Mouse (Mus musculus): ENCODE measurements around the gene Slc25a33.
"Not testable (repeated sequence)": the region's sequence is repeated elsewhere in the genome, so short reads cannot be mapped to it uniquely, and the experiment has no call there.

Slc25a33 gene

DNA sequence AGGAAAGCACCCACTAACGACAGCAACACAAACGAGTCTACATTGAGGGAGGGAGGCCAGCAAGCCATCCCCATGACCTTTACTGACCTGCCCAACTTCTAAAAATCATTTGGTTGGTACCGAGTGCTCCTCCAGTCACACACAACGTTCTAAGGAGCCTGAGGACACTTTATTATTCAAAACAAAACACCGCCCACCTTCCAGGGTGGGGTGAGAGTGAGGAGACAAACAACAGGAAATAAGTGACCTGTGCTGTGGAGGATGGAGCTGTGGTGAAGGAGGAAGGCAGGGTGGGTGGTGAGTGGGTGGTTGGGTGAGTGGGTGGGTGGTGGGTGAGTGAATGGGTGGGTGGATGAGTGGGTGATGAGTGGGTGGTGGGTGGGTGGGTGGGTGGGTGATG is 14.6 kb downstream of the Slc25a33 start:
- no peak for DNase-seq (ENCODE audit: low read depth, low spot score)

DNA sequence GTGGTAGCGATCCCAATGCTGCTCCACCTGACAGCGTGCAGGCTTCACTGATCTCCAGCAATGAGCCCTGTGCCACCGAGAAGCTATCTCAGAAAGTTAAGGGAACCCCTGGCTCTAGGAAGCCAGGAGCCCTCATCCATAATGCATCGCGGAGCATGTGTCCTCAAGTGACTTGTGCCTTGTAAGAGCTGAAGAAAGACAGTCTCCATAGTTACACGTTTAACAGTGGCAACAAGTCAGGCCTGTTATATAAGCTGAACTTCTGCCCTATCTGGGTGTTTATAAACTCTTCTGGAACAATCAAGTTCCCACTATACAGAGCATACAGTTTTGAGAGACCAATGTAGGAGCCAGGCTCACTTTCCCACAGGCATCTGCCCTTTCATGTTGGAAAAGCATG is 15.7 kb downstream of the Slc25a33 start:
- DNase-seq (ENCODE audit: low read depth, low spot score), result no peak

DNA sequence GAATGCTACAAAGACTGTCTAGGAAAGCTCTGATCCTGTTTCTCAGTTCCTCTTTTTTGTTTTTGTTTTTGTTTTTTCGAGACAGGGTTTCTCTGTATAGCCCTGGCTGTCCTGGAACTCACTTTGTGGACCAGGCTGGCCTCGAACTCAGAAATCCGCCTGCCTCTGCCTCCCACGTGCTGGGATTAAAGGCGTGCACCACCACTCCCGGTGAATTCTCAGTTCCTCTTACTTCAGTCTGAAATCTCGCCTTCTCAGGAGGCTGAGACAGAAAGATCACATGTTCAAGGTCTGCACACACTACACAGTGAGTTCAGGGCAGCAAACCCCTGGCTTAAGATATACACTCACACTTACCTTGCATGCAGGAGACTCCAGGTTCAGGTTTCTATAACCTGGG is 17.5 kb downstream of the Slc25a33 start:
- DNase-seq (ENCODE audit: low read depth, low spot score), result not testable (repeated sequence)

DNA sequence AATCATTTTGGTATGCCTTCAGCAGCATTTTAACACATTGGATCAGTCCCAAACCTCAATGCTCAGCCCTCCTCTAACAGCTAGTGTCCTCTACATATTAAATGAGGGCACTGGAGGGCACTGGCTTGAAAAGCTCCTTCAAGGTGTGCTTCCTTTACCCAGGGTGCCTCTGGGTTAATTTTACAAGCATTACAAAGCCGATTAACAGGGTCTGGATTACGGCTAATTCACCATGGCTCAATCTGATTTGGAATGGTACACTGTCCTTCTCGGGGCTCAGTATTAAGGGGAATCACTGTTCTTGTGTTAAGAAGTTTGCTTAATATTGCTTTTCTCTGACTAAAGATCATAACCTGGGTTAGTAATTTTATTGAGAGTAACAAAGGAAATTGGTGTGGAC is 21.2 kb downstream of the Slc25a33 start:
- no peak for DNase-seq (ENCODE audit: low read depth, low spot score)

DNA sequence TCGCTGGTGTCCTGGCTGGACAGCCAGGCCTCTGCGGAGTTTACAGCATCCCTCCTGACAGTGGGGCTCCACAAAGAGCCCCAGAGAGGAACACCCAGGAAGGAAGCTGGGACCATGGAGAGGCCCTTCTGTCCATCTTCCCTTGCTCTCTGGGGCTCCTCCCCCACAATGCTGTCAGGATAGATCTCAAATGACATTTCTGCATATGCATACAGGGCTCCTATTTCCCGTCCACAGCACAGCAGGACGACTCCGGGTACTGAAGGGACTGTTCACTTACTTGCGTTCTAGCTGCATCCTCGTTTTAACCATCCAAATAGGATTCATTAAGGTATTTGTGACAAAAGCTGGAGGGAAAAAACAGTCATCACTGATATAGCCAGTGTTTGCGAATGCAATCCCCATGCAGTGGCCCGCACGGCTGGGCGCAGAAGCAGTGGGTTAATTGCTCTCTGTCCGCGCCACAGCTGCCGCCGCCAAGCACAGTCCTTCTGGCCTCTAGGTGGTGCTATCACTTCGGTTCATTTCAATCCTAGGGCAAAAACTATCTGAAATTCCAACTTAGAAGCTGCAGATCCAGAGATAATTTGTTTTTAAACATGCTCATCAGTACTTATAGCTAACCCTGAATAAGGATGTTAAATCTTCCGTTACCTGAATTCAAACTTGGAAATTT is 21.8 kb downstream of the Slc25a33 start:
- DNase-seq (ENCODE audit: low read depth, low spot score), result peak; percentile 78

DNA sequence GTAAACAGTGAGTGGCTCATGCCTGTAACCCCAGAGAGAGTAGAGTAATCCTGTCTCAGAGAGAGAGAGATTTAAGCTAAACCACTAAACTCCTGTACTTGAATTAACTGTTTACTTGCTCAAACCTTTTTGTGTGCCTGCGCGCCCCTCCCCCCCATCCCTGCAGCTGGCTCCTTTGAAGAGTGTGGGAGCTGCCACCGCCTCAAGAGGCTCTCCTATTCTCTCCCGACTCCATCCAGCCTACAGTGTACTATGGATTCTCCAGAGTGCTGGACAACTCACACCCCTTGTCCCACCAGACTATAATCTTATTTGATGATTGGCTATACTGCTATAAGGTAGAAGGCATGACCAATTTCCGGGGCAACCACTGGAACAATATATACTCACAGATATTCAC is 23.4 kb downstream of the Slc25a33 start:
- peak; percentile 47 for DNase-seq (ENCODE audit: low read depth, low spot score)

DNA sequence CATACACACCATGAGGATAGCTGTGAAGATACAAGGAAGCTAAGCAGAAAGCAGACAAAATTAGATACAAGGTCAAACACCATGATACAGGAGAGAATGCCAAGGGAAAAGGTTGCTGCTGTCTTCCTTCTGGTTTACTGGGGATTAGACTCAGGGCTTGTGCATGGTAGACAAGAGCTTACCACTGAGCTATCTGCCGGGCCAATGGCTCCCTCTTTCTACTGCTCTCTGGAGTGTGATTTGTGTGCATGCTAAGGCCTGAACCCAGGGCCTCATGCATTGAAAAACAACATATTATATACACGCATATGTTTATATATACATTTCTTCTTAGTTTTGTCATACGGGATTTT is 24.4 kb downstream of the Slc25a33 start:
- DNase-seq (ENCODE audit: low read depth, low spot score), result not testable (repeated sequence)

DNA sequence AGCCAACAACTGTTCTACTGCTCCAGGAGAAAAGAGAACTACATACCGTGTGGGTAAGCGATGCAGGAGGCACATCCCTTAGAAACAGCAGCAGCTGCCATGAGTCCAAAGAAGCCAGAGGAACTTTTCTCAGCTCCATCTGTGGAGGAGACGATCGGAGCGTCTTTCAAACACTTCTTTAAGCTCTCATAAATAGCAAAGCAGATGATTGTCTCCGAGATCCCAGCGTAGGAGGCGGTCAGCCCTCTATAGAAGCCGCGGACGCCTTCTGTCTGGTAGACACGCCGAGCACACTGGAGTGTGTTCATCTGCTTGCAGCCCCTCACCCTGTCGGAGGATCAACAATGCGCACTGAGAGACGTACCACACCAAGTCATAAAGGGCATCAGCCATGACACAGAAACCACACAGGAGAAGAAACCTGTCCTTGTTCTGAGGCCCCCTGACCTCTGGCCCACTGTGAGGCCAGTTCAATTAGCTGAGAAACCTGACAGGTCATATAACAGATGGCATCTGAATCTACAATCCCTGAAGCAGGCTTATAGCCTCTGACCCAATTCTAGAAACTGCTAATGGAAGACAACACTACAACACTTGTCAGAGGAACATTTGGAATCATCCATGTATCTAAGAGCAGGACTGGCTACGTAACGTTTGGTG is 24.9 kb downstream of the Slc25a33 start:
- DNase-seq (ENCODE audit: low read depth, low spot score), result no peak

DNA sequence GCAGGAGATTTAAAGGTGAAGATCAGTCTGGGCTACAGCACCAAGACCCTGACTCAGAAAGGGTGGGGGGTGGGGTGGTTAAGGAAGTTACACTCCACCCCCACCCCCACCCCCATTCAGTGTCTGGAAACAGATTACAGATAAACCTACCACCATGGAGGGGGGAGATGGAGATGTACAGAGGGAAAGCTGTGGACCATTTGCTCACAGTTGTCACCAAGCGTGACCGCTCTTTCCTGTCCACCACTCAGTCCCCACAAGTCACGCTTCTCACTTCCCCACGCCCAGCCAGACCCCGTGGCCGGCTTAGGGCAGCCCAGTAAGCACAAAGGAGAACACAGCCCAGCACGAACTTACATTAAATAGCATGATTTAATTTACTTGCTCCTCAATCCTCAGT is 30.0 kb downstream of the Slc25a33 start:
- no peak for DNase-seq (ENCODE audit: low read depth, low spot score)

DNA sequence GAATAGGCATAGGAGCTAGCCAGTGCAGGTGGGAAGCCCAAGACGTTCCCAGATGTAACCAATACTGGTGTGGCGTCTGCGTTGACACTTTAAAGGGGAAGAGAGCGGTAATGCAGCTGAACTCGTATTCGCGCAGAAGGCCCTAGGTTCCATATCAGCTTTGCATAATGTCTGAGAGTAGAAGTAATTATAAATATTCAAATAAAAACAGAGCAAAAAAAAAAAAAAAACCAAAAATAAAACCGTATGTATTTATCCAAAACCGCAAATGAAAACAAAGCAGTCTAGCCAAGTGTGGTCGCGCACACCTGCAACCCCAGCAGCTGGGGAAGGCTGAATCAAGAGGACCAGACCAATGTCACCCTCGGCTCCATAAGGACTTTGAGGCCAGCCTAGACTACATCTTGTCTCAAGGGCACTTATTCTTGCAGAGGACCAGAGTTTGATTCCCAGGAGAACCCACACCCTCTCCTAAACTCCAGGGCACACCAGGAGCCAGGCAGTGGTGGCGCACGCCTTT is 32.0 kb downstream of the Slc25a33 start:
- DNase-seq (ENCODE audit: low read depth, low spot score), result no peak

DNA sequence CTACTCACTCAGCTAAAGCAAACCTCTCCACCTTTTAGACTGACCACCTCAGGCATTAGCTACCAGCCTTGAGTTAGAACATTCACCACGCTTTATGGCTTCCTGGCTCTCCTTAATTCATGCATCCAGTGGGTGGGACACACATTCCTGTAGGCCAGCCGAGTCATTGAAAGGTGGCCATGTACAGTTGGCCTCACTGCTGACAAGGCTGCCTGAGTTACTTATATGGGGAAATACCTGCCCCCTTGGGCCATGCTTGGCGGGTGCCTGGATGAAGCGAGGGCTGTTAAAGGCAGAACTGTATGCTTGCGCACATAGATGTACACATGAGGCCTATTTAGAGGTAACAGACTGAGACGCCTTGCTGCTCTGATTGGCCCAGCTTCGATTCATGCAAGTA is 33.8 kb downstream of the Slc25a33 start:
- DNase-seq (ENCODE audit: low read depth, low spot score), result no peak

DNA sequence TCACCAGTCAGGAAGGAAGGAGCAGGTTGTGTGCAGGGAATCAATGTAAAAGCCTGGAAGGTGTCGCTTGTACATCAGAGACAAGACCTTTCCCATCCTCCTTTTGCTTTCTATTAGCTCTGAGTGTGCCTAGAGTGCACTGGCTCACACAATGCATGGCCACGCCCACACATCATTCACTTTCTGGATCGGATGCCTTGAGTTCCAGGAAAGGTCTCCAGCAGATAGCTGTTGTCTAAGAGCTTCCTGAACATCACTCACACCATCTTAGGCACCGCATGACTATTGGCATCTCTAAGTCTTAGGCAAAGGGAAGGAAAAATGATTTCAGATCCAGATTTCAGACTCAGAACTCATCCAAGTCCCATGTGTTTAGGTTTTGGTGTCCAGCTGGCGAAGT is 34.6 kb downstream of the Slc25a33 start:
- peak; percentile 88 for DNase-seq (ENCODE audit: low read depth, low spot score)

DNA sequence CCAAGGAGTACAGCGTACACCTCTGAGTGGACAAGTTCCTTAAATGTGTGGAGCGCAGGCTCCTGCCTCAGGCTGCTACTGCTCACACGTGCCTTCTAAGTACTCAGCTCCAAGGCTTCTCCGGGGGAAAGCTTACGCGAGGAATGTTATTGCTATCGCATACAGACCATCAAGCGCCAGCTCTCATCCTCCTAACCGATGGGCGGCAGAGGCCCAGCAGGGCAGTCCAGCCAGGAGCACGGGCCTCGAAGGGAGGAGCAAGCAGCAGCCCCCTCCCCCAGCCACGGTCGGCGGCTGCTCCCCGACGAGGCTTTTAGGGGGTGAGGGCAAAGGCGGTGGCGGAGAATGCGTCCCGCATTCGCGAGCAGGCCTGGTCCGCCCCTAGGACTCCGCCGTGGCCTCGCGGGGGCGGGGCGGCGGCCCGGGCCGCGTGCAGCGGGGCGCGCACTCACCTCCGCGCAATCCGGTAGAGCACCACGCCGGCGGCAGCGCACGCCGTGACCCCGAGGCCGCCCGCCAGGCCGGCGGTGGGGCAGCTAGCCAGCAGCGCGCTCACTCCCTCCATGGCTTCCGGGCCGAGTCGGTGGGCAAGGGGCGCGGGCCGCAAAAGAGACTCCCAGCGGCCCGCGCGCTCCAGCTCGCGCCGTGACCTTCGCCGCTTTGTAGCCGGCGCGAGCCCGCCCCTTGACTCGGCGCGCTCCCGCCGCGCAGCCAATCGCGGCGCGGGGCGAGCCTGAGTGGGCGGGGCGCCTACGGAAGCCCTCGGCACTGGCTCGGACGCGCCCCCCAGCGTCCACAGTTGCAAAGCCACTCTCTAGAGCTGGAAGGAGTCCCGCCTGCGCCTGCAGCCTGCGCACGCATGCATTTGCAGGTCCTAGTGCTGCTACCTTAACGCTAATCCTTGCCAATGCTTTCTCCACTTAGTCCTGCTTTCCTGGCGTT is 36.4 kb downstream of the Slc25a33 start, which contains the start of gene Tmem201:
Gene Tmem201 (minus strand): TSS at position 662 of the 942 bp plus-strand sequence.
- peak; percentile 98 for DNase-seq (ENCODE audit: low read depth, low spot score)

DNA sequence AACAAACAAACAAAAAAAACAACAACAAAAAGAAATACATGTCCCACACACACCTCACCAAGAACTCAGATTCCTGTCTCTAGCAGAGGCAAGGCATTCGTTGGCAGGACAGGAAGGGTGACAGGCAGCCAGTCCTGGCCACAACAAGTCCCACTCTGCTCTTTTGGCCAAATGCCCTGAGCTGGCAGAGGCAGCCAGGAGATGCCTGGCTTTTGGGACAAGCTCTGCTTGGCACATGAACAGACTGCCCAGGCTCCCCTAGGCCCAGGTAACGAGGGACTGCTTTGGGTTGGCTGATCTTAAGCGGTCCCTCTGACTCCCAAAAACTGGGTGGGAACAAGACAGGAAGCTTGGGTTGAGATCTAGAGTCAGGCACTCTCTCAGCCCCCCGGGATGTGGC is 37.5 kb downstream of the Slc25a33 start:
- DNase-seq (ENCODE audit: low read depth, low spot score), result no peak

DNA sequence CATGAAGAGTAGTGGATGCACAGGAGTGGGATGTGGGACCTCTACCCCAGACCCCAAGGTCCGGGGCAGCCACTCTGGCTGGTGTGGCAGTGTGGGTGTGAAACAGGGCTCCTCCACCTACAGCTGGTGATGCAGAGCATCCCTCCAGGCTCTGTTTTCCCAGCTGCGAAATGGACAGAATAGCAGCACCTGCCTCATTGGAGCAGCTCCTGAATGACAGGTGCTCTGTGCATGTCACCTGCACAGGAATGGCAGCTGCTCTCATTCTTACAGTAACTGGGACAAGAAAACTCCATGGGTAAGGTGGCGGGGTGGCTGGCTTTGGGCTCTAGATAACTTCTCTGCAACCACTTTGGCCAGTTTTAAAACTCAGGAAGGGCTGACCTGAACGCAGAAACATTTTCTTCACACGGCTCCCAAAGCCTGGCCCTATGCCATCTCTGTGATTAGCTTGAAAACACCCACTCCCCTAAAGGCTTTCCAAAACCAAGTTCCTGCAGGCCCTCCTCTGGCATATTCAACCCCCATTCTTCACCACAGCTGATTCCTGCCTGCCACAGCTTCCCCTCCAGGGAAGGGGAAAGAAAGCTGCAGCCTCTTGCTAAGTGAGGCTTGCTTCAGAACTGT is 38.3 kb downstream of the Slc25a33 start:
- DNase-seq (ENCODE audit: low read depth, low spot score), result no peak

DNA sequence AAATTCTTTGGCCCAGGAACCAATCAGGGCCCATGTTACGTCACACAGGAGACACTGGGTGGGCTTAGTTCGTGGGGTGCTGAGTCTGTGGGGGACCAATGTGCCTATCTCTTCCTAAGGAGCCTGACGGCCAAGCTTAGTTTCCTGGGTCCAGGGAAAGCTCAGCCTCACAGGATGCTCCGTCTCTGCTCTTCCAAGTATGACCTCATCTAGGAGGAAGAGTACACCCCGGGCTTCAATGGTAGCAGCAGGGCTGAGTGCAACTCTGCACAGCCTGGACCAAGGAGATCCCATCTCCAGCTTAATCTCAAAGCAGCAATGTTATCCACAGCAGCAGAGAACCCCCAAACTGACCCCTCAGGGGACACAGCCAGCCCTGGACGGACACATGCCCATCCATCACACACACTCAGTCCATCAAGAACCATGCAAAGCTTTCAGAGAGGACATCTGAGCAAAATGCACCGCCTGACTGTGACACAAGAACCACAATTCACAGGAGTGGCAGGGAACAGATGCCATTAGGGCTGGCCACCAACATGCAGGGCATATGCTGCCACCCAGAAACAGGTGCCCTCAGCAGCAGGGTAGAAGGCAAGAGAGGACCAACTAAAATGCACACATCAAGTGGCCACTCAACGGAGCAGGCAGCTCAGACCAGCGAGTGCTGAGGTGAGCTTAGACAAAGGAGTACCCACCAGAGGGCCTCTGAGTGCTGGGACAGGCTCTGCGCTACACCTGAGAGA is 39.2 kb downstream of the Slc25a33 start:
- DNase-seq (ENCODE audit: low read depth, low spot score), result no peak

DNA sequence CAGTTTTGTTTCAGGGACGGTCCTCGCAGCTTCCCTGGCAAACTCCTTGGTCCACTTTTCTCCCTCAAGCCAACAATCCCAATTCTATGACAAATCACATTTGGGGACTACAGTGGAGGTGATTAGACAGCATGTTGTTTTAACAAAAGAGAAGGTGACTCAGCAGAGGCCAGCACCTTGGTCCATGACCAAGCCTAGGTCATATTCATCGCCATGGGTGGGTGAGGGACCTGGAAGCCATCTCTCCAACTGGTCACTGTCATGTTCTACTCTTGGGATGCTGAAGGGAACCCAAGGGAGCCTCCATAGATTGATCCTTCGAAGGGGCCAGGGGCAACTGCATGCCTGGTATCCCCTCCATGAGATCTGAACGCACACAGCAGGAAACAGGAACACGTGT is 39.8 kb downstream of the Slc25a33 start:
- DNase-seq (ENCODE audit: low read depth, low spot score), result no peak

DNA sequence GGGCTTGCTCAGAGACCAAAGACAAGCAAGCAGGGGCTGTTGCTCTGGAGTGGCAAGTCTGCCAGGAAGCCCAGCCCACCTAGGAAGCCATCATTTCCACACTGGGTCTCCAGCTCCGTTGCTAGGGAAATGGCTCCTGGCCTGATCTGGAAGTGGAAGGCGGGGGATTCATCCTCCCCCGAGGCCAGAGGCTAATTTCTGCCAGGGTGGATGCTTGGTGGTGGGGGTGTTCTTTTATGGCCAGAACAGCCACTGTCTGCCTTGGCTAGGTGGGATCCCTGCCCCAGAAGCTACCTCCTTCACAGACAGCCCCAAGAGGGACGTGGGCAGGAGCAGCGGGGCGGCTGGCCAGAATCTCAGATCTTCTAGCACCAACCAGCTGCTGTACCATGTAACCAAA is 40.3 kb downstream of the Slc25a33 start:
- peak; percentile 42 for DNase-seq (ENCODE audit: low read depth, low spot score)

DNA sequence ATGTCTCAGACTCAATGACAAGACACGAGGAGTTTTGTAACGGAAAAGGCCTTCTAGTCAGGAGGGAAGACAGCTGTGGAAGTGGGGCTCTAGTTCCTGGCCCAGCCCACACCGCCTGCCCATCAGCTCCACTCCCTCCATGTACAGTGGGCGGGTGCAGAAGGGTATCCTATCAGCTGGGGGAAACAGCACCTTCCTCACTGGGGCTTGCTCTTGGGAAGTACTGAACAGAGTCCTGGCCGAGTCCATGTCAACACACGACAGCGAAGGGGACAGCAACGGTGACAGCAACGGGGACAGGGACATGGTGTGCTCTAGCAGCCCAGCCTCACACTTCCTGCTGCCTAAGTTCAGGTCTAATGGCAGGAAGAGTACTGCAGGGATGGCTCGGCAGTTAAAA is 41.3 kb downstream of the Slc25a33 start:
- DNase-seq (ENCODE audit: low read depth, low spot score), result no peak

DNA sequence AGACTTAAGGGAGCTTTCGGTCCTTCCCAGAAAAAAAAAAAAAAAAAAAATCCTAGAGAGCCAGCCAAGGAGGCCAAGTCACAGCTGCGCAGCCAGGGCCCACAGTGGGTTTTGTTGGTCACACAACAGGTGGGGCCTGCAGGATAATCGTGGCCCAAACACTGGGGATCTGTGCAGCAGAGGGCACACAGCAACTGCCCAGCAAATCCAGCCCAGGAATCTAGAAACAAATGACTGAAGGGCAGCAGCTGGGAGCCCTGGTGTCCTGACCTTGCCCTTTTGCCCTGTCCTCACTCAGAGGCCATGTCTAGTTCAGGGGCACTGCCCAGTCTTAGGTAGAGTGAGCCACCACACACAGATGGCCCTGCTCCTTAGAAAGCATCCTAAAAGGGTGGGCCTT is 41.8 kb downstream of the Slc25a33 start:
- no peak for DNase-seq (ENCODE audit: low read depth, low spot score)

DNA sequence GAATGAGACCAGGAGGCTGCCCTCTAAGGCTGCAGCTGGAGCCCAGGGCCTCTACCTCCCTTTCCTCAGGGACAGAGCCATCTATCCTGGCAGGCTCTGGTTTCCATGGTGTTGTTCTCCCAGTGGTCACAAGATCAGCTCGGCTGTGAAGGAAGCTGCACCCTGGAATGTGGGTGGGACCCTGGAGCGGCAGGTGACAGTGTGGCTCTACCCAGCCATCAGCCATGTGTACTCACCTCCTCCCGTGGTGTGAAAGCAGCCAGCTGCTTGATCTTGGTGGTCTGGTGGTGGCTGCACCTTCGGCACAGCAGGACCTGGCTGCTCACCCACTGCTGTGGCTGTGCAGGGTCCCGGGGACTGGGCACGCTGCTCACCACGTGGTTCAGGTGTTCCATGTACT is 43.2 kb downstream of the Slc25a33 start:
- peak; percentile 87 for DNase-seq (ENCODE audit: low read depth, low spot score)

Data from ZHBTc4 (cell line).